Mouse (Mus musculus) midbrain, embryonic 13.5 days (tissue): Measurements from ENCODE around the gene Asic2. TPM values are rescaled to one million over a fixed set of nuclear protein-coding genes. Genes with fewer than 3 reads are reported as not detected.
"Not testable (repeated sequence)": the region's sequence is repeated elsewhere in the genome, so short reads cannot be mapped to it uniquely, and the experiment has no call there.

Source experiments
- ATAC-seq: fragments of 200-750 bp; cut with Nextera tagmentation; 2 replicates; pipeline ENCODE4 v1.8.0; 2017; ENCODE audit warnings: mild to moderate bottlenecking, moderate TSS enrichment, moderate library complexity
- H3K27ac ChIP-seq: fragments of 300-500 bp; sonication (generic); 2 replicates; pipeline ENCODE4 v1.5.1; 2015; ENCODE audit warnings: inconsistent platforms, mild to moderate bottlenecking, moderate library complexity
- H3K27me3 ChIP-seq: fragments of 300-500 bp; sonication (generic); 2 replicates; pipeline ENCODE4 v1.6.1; 2015; ENCODE audit warnings: mild to moderate bottlenecking, inconsistent platforms
- H3K36me3 ChIP-seq: fragments of 300-500 bp; sonication (generic); 2 replicates; pipeline ENCODE4 v1.6.1; 2015; ENCODE audit warnings: mild to moderate bottlenecking, inconsistent platforms
- H3K4me1 ChIP-seq: fragments of 300-500 bp; sonication (generic); replicated peaks from 2 replicates; pipeline ENCODE4 v1.6.1; 2015; ENCODE audit warnings: inconsistent platforms
- H3K4me2 ChIP-seq: fragments of 300-500 bp; sonication (generic); replicated peaks from 2 replicates; pipeline ENCODE4 v1.6.1; 2015; ENCODE audit warnings: moderate library complexity, mild to moderate bottlenecking, inconsistent platforms
- H3K4me3 ChIP-seq: fragments of 300-500 bp; sonication (generic); replicated peaks from 2 replicates; pipeline ENCODE4 v1.5.1; 2015; ENCODE audit warnings: mild to moderate bottlenecking, inconsistent platforms
- H3K9ac ChIP-seq: fragments of 300-500 bp; sonication (generic); replicated peaks from 2 replicates; pipeline ENCODE4 v1.6.1; 2015; ENCODE audit warnings: mild to moderate bottlenecking, inconsistent platforms
- H3K9me3 ChIP-seq: fragments of 300-500 bp; sonication (generic); 2 replicates; pipeline ENCODE4 v1.6.1; 2016; ENCODE audit warnings: mild to moderate bottlenecking, inconsistent platforms
- WGBS: fragments of 180-500 bp; shearing (Covaris S2); methylation state at CpG from one replicate; pipeline ENCODE4 v1.1.7; 2015; 5-methylcytosine and 5-hydroxymethylcytosine counted together
- polyA plus RNA-seq: library from polyadenylated mRNA; unstranded; fragments of >200 nt; fragmentation: Nextera tagmentation; extraction: Ambion mirVana; gene quantifications from 2 replicates; pipeline ENCODE4 v1.2.1, GENCODE M21; 2015

Asic2 gene
- polyA plus RNA-seq, 1 experiment from 2014 or later: 5.0 TPM

DNA sequence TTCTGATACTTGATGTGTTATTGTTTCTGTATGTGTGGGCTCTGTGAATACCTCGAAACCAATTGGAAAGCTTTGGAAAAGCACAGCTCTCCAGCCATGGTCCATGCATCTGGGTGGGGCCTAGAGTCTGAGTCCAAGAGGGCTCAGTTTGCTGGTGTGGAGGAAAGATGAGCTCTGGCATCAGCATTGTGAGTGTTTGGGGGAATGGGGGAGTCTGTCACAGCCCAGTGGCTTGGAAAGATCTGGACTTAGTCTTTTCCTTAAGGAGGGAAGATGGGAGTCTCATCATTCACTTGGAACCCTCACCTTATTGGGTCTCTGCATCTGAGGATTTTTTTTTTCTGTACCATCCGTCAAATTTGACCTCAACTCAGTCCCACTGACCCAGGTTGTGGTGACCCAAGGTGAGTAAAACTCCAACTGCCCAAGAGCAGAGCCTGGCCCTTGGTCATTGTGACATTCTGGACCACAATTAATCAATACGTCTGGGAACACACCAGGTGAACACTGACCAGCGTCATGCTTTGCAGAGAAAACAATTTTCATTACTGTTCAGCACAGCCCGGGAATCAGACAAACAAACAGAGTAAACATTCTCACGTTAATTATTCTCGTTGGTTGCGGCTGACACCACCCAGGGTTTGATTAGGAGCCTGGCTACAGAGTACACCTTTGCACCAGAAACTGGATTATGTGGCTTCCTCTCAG lies 594.1 kb downstream of the Asic2 start:
- Histone ChIP-seq H3K36me3 (no peaks in the 10 kb centered on the region), H3K4me1 (peaks cover 18% of the 10 kb centered on the region), H3K27me3 (no peaks in the 10 kb centered on the region), H3K27ac (no peak overlapping the region), H3K4me2 (no peak overlapping the region), H3K4me3 (no peak overlapping the region), H3K9ac (no peak overlapping the region), H3K9me3 (peaks cover 6% of the 10 kb centered on the region; the same call in 1 of the 2 replicates)
- no peak for ATAC-seq
- WGBS: 81% methylated on average over 8 of the region's 8 CpGs

DNA sequence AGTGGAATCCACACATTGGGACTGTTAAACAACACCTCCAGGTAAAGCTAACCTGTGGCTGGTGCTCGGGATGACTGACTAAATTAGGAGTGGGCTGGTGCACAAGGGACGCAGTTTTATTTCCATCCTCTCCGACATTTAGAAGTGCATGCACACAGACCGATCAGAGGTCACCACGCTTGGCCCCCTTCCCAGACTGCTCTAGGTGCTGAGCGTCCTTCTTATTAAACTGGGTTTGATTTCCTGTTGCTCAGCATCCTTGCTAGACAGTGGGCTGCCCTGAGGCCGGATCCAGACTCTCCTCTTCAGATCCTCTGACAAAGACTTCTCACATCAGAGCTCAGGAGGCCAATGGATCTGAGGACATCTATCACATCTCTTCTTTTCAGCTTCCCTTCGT lies 596.7 kb downstream of the Asic2 start:
- Histone ChIP-seq H3K36me3 (no peaks in the 10 kb centered on the region), H3K9ac (no peak overlapping the region), H3K27me3 (no peaks in the 10 kb centered on the region), H3K4me2 (no peak overlapping the region), H3K4me3 (no peak overlapping the region), H3K9me3 (no peaks in the 10 kb centered on the region), H3K27ac (no peak overlapping the region), H3K4me1 (peaks cover 18% of the 10 kb centered on the region)
- 71% methylated on average over 8 of the region's 8 CpGs for WGBS
- no peak for ATAC-seq

DNA sequence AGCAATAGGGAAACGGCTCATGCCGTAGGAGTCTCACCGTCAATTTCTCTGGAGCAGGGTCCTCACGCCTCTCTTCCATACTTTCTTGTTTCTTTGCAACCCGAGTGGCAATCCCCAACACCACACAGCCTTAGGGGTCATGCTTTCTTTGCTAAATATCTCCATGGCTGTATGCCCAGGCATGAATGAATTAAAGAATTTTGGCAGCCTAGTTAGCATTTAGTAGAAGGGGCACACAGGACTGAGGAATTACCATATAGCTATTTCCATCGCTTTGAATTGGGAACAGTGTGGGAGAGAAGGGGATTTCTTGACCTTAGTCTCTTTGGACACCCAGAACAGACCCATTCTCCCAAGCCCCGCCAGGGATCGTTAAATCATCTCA lies 597.8 kb downstream of the Asic2 start:
- Histone ChIP-seq H3K27ac (no peak overlapping the region), H3K9ac (no peak overlapping the region), H3K4me3 (no peak overlapping the region), H3K36me3 (no peaks in the 10 kb centered on the region), H3K9me3 (no peaks in the 10 kb centered on the region), H3K27me3 (no peaks in the 10 kb centered on the region), H3K4me1 (peaks cover 18% of the 10 kb centered on the region), H3K4me2 (no peak overlapping the region)
- no peak for ATAC-seq
- WGBS: 45% methylated on average over 8 of the region's 8 CpGs

DNA sequence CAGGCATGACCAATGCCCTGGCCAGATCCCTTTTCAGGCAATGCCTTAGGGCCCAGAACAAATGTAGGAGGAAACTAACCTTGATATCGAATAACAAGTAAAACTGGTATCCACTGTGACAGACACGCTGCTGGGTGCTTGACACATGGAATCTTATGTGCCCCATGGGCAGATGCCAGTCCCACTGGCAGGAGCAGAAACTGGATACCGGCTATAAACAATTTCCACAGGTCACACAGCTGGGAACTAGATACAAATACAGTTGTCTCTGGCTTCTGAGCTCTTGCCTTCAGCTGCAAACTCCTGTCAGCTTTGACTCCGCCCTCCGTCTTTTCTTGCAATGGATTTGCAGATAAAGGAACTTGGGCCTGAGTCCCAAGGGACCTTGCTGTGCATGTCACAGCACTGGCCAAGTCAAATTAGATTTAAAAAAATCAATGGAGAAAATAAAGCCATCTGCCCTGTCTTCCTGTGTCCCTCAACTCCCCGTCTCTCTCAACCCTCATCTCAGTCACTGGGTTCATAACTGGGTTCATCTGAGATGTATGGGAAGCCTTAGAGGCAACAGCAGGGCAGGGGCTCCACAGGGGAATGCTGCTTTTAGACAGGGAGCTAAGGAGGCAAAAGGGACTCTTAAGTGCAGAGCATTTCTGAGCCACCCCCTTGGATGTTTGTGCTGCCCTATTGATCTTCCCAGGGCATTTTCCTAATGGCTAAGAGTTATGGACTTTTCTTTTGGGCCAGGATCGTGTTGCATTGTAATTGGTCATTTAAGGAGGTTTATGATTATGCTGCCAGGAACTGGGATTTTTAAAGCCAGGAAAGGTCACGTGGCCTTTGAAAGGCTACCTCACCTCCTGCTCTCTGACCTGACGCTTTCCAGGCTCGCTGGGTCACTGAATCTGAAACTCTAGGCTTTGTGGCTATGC lies 598.5 kb downstream of the Asic2 start:
- H3K4me3 ChIP-seq: no peak overlapping the region
- H3K27ac ChIP-seq: no peak overlapping the region
- H3K9me3 ChIP-seq: no peaks in the 10 kb centered on the region
- no peak overlapping the region for H3K4me2 ChIP-seq
- H3K36me3 ChIP-seq: no peaks in the 10 kb centered on the region
- H3K27me3 ChIP-seq: no peaks in the 10 kb centered on the region
- 37% methylated on average over 10 of the region's 10 CpGs for WGBS
- H3K9ac ChIP-seq: no peak overlapping the region
- H3K4me1 ChIP-seq: peaks cover 18% of the 10 kb centered on the region
- ATAC-seq: no peak

DNA sequence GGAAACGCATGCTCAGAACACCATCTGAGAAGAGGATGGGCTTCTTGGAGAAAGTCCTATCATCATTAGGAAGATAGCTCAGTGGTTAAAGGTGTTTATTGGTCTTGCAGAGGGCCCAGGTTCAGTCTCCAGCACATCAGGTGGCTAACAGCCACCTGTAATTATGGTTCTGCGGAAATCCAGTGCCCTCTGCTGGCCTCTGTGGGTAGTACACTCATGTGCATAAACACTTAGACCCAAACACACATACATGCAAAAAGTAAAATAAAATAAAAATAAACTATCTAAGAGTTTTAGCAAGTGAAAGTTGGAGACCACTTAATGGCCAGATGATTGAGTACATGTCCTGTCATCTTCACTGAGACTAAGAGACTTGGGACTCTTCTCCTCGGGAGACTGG lies 603.8 kb downstream of the Asic2 start:
- no peaks in the 10 kb centered on the region for H3K36me3 ChIP-seq

DNA sequence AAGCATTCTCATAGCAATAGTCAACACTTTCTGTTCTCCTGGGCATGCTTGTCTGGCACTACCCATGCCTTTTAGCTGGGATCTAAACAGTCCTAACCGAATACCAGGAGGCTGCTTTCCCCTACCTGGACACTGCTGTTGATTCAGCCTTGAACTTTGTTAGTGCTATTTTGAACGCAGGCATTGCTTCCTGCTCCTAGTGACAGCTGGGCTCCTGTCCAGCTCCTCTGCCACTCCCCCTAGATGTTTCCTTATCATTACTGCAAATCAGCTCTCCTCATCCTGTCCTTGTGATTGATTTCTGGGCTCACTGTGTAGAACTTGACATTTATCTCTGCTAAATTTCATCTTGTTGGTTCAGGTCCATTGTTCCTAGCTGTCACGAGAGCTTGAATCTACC lies 605.8 kb downstream of the Asic2 start:
- Histone ChIP-seq H3K27me3 (no peaks in the 10 kb centered on the region), H3K27ac (no peak overlapping the region), H3K9ac (no peak overlapping the region), H3K4me1 (no peaks in the 10 kb centered on the region), H3K9me3 (no peaks in the 10 kb centered on the region), H3K4me3 (no peak overlapping the region), H3K4me2 (no peak overlapping the region), H3K36me3 (no peaks in the 10 kb centered on the region)
- no peak for ATAC-seq
- 81% methylated on average over 3 of the region's 3 CpGs for WGBS

More for the DNA sequence above, 603.8 kb downstream of the Asic2 start:
- no peak for ATAC-seq
- WGBS: 92% methylated on average over 3 of the region's 3 CpGs
- no peak overlapping the region for H3K4me2 ChIP-seq
- H3K4me3 ChIP-seq: no peak overlapping the region
- H3K9me3 ChIP-seq: no peaks in the 10 kb centered on the region
- no peak overlapping the region for H3K27ac ChIP-seq
- H3K9ac ChIP-seq: no peak overlapping the region
- no peaks in the 10 kb centered on the region for H3K27me3 ChIP-seq
- peaks cover 3% of the 10 kb centered on the region for H3K4me1 ChIP-seq

DNA sequence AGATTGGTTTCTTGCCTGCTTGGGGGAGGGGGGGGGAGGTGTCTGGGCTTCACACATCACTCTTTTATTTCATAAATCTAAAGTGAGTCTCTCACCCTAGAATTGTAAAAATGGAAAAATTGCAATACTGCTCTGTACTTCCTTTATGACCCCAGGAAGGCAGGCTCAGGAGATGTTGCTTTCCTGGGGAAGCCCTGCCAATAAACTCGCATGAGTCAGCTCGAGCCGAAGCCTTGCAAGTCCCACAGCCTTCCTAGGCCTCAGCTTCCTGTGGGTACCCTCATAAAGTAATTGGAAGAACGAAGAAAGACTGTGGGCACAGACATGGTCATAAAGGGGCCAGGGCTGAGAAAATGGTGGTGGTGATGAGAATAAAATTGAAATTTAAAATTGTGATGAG lies 607.2 kb downstream of the Asic2 start:
- WGBS: 89% methylated on average over 4 of the region's 4 CpGs
- no peak overlapping the region for H3K27ac ChIP-seq
- no peak overlapping the region for H3K4me2 ChIP-seq
- H3K9me3 ChIP-seq: no peaks in the 10 kb centered on the region
- no peak overlapping the region for H3K9ac ChIP-seq
- no peaks in the 10 kb centered on the region for H3K27me3 ChIP-seq
- H3K36me3 ChIP-seq: no peaks in the 10 kb centered on the region
- ATAC-seq: no peak
- no peak overlapping the region for H3K4me3 ChIP-seq
- no peaks in the 10 kb centered on the region for H3K4me1 ChIP-seq

DNA sequence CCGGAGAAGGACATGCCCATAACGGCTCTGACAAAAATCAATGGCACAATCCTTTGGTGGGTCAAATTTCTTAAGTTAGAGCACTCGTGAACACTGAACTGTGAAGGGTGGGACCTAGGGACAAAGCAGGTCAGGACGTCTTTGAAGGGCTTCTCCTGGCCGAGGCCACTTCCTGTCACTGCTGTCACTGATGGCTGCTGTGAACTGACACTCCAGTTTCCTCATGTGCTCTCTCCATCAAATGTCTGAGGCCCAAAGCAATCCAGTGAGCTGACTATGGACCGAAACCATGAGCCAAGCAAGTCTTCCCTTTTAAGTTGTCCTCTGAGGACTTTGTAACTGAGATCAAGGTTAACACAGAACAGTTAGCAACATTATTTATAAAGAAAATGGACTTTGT lies 617.8 kb downstream of the Asic2 start:
- WGBS: 63% methylated on average over 5 of the region's 6 CpGs
- not testable (repeated sequence) for H3K4me1 ChIP-seq, H3K36me3 ChIP-seq, ATAC-seq, H3K9ac ChIP-seq, H3K9me3 ChIP-seq, H3K27ac ChIP-seq, H3K4me2 ChIP-seq, H3K4me3 ChIP-seq, H3K27me3 ChIP-seq

DNA sequence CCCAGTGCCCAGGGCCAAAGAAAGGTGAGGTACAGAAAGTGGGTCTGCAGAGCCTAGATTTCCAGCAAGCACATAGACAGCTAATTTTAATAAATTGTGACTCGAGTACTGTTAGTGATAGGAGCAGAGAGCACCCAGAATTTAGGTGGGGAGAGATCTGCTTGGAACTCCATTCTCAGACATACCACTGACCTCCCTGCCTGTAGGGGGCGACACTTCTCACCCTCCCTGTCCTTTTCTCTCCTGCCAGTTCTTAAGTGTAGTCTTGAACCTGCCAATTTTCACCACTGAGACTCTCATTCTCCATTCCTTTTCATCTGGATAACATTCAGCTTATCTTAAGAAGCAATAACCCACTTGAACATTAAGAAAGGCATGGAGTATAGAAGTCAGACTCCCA lies 636.3 kb downstream of the Asic2 start:
- 75% methylated on average over 2 of the region's 2 CpGs for WGBS
- H3K9ac ChIP-seq: no peak overlapping the region
- H3K4me3 ChIP-seq: no peak overlapping the region

DNA sequence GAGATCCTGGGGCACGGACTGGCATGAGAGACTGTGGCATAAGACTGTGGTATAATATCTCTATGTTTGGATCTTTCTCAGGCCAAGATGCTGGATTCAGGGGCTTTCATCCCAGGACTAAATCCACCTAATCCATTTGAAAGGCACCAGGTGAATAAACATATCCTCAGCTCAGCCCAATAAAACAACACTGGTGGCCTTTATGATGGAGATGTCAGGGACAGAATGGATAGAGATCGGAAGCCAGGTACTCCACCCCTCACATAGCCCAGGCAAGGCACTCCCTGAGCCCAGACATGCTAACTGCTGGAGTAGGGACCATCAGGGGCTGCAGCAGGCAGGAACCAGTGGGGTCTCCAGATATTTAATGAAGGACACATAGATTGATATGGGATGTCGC lies 637.3 kb downstream of the Asic2 start:
- 83% methylated on average over 3 of the region's 3 CpGs for WGBS
- H3K4me2 ChIP-seq: no peak overlapping the region

More for the DNA sequence above, 636.3 kb downstream of the Asic2 start:
- no peaks in the 10 kb centered on the region for H3K36me3 ChIP-seq
- no peak overlapping the region for H3K27ac ChIP-seq
- peaks cover 8% of the 10 kb centered on the region for H3K4me1 ChIP-seq
- H3K4me2 ChIP-seq: no peak overlapping the region
- H3K27me3 ChIP-seq: peaks cover 9% of the 10 kb centered on the region; the same call in 1 of the 2 replicates
- ATAC-seq: no peak
- H3K9me3 ChIP-seq: no peaks in the 10 kb centered on the region

DNA sequence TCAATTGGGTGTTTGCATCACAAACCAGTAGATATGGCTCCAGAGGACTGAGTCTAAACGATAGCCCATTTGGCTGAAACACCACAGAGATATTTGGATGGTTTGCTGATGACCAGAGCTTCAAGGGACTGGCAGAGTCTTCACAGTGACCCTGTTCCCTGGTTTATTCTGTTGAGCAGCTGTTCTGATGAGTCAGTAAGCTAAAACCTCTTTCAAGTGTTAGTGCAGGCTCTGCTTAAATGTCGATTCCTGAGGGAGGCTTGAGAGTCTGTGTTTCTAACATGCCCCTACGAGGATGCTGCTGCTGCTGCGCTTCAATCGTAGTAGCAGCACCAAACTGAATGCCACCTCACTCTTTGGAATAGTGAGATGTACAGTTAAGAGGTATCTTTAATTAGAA lies 640.2 kb downstream of the Asic2 start:
- H3K4me3 ChIP-seq: no peak overlapping the region
- 90% methylated on average over 5 of the region's 5 CpGs for WGBS

More for the DNA sequence above, 637.3 kb downstream of the Asic2 start:
- no peak overlapping the region for H3K9ac ChIP-seq
- no peaks in the 10 kb centered on the region for H3K9me3 ChIP-seq
- no peaks in the 10 kb centered on the region for H3K36me3 ChIP-seq
- H3K27ac ChIP-seq: no peak overlapping the region
- no peak overlapping the region for H3K4me3 ChIP-seq
- 0 out of 2 replicates have a peak, but pooled peaks cover 4% of the 10 kb centered on the region for H3K27me3 ChIP-seq
- H3K4me1 ChIP-seq: peaks cover 8% of the 10 kb centered on the region
- no peak for ATAC-seq

DNA sequence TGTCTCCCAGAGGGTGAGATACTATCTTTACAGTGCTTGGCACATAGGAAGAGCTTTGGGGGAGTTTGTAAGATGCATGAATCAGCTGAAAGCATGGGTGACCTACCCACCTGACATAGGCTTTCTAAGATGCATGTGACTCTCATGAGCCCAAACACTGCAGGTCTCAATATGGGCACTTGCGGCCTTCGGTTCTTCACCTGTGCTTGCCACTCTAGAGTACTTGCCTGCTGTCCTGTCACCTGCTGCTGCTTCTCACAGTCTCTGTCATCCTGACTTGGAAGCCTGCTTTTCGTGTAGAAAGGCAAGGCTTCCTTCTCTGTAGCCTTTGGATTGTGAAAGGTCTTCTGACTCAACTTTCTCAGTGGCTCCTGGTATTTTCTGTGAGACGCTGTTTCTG lies 645.1 kb downstream of the Asic2 start:
- Histone ChIP-seq H3K36me3 (no peaks in the 10 kb centered on the region), H3K4me3 (no peak overlapping the region), H3K4me2 (no peak overlapping the region), H3K27me3 (no peaks in the 10 kb centered on the region), H3K9me3 (no peaks in the 10 kb centered on the region), H3K4me1 (no peaks in the 10 kb centered on the region), H3K9ac (no peak overlapping the region), H3K27ac (no peak overlapping the region)
- ATAC-seq: no peak
- WGBS: 93% methylated on average over 4 of the region's 4 CpGs

More for the DNA sequence above, 640.2 kb downstream of the Asic2 start:
- no peaks in the 10 kb centered on the region for H3K36me3 ChIP-seq
- no peaks in the 10 kb centered on the region for H3K27me3 ChIP-seq
- no peak overlapping the region for H3K27ac ChIP-seq
- H3K9ac ChIP-seq: no peak overlapping the region
- H3K4me1 ChIP-seq: no peaks in the 10 kb centered on the region
- H3K9me3 ChIP-seq: no peaks in the 10 kb centered on the region
- H3K4me2 ChIP-seq: no peak overlapping the region
- ATAC-seq: no peak
